Mouse (Mus musculus): ENCODE data around the gene Ccdc14. TPM values are rescaled to one million over a fixed set of nuclear protein-coding genes. Genes with fewer than 3 reads are reported as not detected.

Gene Ccdc14
- polyA plus RNA-seq, 2 experiments = 3.2 to 3.3 TPM

GRCm38 (mm10) chr16:34671966-34672365 is 18.4 kb upstream of the Ccdc14 start:
- no peak overlapping the region for H3K4me2 ChIP-seq (ENCODE audit: low read depth)
- H3K4me1 ChIP-seq (replicated peaks; ENCODE audit: control insufficient read depth in 2 of 2, insufficient read depth in 2 of 2, low read length in 1 of 2) = no peaks in the 10 kb centered on the region
- H3K9me3 ChIP-seq (ENCODE audit: control insufficient read depth, low read length) = no peaks in the 10 kb centered on the region
- no peak for TF ChIP-seq EP300 (IDR thresholded peaks at IDR 0.05; ENCODE audit: low read depth)
- TF ChIP-seq CTCF (IDR thresholded peaks at IDR 0.05; ENCODE audit: low read depth) = no peak
- no peak overlapping the region for H3K27ac ChIP-seq
- H3K4me3 ChIP-seq (ENCODE audit: insufficient read depth in 1 of 2, low read depth in 2 of 2, low read length in 2 of 2) = no peak overlapping the region
- no peak overlapping the region for H3K9ac ChIP-seq (replicated peaks)
- no peaks in the 10 kb centered on the region; the same call in 1 of the 2 replicates for H3K27me3 ChIP-seq (ENCODE audit: control insufficient read depth, insufficient read depth, low read length)
- no peak for ATAC-seq (ENCODE audit: insufficient read depth)
- no peaks in the 10 kb centered on the region for H3K36me3 ChIP-seq (replicated peaks; ENCODE audit: control insufficient read depth, insufficient read depth, low read depth)
- 64% methylated on average over 7 of the region's 7 CpGs for WGBS (ENCODE audit: insufficient replicate concordance)
- DNase-seq (ENCODE audit: low read depth in 3 of 3, low spot score in 3 of 3) = no peak

- Histone ChIP-seq H3K36me3 (replicated peaks; ENCODE audit: control insufficient read depth, insufficient read depth, low read depth) (no peaks in the 10 kb centered on the region), H3K4me1 (replicated peaks; ENCODE audit: control insufficient read depth in 2 of 2, insufficient read depth in 2 of 2, low read length in 1 of 2) (no peaks in the 10 kb centered on the region)
- WGBS (ENCODE audit: insufficient replicate concordance) = 41% methylated on average over 3 of the region's 3 CpGs
These were observed 17.6 kb upstream of the Ccdc14 start for GRCm38 (mm10) chr16:34672822-34673221.

GRCm38 (mm10) chr16:34674365-34674764 is 16.1 kb upstream of the Ccdc14 start:
- Histone ChIP-seq H3K27me3 (ENCODE audit: control insufficient read depth, insufficient read depth, low read length) (no peaks in the 10 kb centered on the region; the same call in 1 of the 2 replicates), H3K4me1 (replicated peaks; ENCODE audit: control insufficient read depth in 2 of 2, insufficient read depth in 2 of 2, low read length in 1 of 2) (no peaks in the 10 kb centered on the region), H3K27ac (no peak overlapping the region), H3K4me3 (ENCODE audit: insufficient read depth in 1 of 2, low read depth in 2 of 2, low read length in 2 of 2) (no peak overlapping the region), H3K9me3 (ENCODE audit: control insufficient read depth, low read length) (no peaks in the 10 kb centered on the region), H3K4me2 (ENCODE audit: low read depth) (no peak overlapping the region), H3K9ac (replicated peaks) (no peak overlapping the region), H3K36me3 (replicated peaks; ENCODE audit: control insufficient read depth, insufficient read depth, low read depth) (no peaks in the 10 kb centered on the region)
- TF ChIP-seq CTCF (IDR thresholded peaks at IDR 0.05; ENCODE audit: low read depth) = no peak
- TF ChIP-seq EP300 (IDR thresholded peaks at IDR 0.05; ENCODE audit: low read depth) = no peak
- ATAC-seq (ENCODE audit: insufficient read depth) = no peak
- 79% methylated on average over 6 of the region's 6 CpGs for WGBS (ENCODE audit: insufficient replicate concordance)
- no peak for DNase-seq (ENCODE audit: low read depth in 3 of 3, low spot score in 3 of 3)

More at GRCm38 (mm10) chr16:34672822-34673221, 17.6 kb upstream of the Ccdc14 start:
- H3K27ac ChIP-seq = no peak overlapping the region
- H3K9me3 ChIP-seq (ENCODE audit: control insufficient read depth, low read length) = no peaks in the 10 kb centered on the region
- H3K4me2 ChIP-seq (ENCODE audit: low read depth) = no peak overlapping the region
- H3K9ac ChIP-seq (replicated peaks) = no peak overlapping the region
- DNase-seq (ENCODE audit: low read depth in 3 of 3, low spot score in 3 of 3) (no peak), ATAC-seq (ENCODE audit: insufficient read depth) (no peak)
- H3K27me3 ChIP-seq (ENCODE audit: control insufficient read depth, insufficient read depth, low read length) = no peaks in the 10 kb centered on the region; the same call in 1 of the 2 replicates
- TF ChIP-seq CTCF (IDR thresholded peaks at IDR 0.05; ENCODE audit: low read depth) (no peak), EP300 (IDR thresholded peaks at IDR 0.05; ENCODE audit: low read depth) (no peak)
- no peak overlapping the region for H3K4me3 ChIP-seq (ENCODE audit: insufficient read depth in 1 of 2, low read depth in 2 of 2, low read length in 2 of 2)

GRCm38 (mm10) chr16:34681823-34682222 is 8.6 kb upstream of the Ccdc14 start:
- ATAC-seq (ENCODE audit: insufficient read depth) (no peak), DNase-seq (ENCODE audit: low read depth in 3 of 3, low spot score in 3 of 3) (no peak)
- H3K9ac ChIP-seq (replicated peaks) = no peak overlapping the region
- H3K4me3 ChIP-seq (ENCODE audit: insufficient read depth in 1 of 2, low read depth in 2 of 2, low read length in 2 of 2) = no peak overlapping the region
- H3K4me2 ChIP-seq (ENCODE audit: low read depth) = no peak overlapping the region
- no peaks in the 10 kb centered on the region for H3K4me1 ChIP-seq (replicated peaks; ENCODE audit: control insufficient read depth in 2 of 2, insufficient read depth in 2 of 2, low read length in 1 of 2)
- no peak overlapping the region for H3K27ac ChIP-seq
- no peak for TF ChIP-seq CTCF (IDR thresholded peaks at IDR 0.05; ENCODE audit: low read depth)
- no peak for TF ChIP-seq EP300 (IDR thresholded peaks at IDR 0.05; ENCODE audit: low read depth)
- H3K9me3 ChIP-seq (ENCODE audit: control insufficient read depth, low read length) = no peaks in the 10 kb centered on the region
- H3K27me3 ChIP-seq (ENCODE audit: control insufficient read depth, insufficient read depth, low read length) = no peaks in the 10 kb centered on the region
- H3K36me3 ChIP-seq (replicated peaks; ENCODE audit: control insufficient read depth, insufficient read depth, low read depth) = no peaks in the 10 kb centered on the region

- no peak overlapping the region for H3K4me2 ChIP-seq (ENCODE audit: low read depth)
- no peaks in the 10 kb centered on the region for H3K9me3 ChIP-seq (ENCODE audit: control insufficient read depth, low read length)
- WGBS (ENCODE audit: insufficient replicate concordance) = 67% methylated on average over 3 of the region's 3 CpGs
- no peaks in the 10 kb centered on the region for H3K36me3 ChIP-seq (replicated peaks; ENCODE audit: control insufficient read depth, insufficient read depth, low read depth)
- no peaks in the 10 kb centered on the region for H3K27me3 ChIP-seq (ENCODE audit: control insufficient read depth, insufficient read depth, low read length)
- H3K27ac ChIP-seq = no peak overlapping the region
- H3K4me3 ChIP-seq (ENCODE audit: insufficient read depth in 1 of 2, low read depth in 2 of 2, low read length in 2 of 2) = no peak overlapping the region; a peak in 1 of 4 replicates
- TF ChIP-seq EP300 (IDR thresholded peaks at IDR 0.05; ENCODE audit: low read depth) (no peak), CTCF (IDR thresholded peaks at IDR 0.05; ENCODE audit: low read depth) (no peak)
- ATAC-seq (ENCODE audit: insufficient read depth) (no peak), DNase-seq (ENCODE audit: low read depth in 3 of 3, low spot score in 3 of 3) (no peak)
- H3K9ac ChIP-seq (replicated peaks) = no peak overlapping the region
- peaks cover 3 to 7% of the 10 kb centered on the region in 2 experiments; a peak in 3 of 4 replicates for H3K4me1 ChIP-seq (replicated peaks; ENCODE audit: control insufficient read depth in 2 of 2, insufficient read depth in 2 of 2, low read length in 1 of 2)
These were observed 537 bp upstream of the Ccdc14 start for GRCm38 (mm10) chr16:34689879-34690278.
